Mouse (Mus musculus) erythroid progenitor cell, adult 5-6 weeks (primary cell): ENCODE results near the gene Cdh23. TPM values are rescaled to one million over a fixed set of nuclear protein-coding genes. Genes with fewer than 3 reads are reported as not detected.

Experiments
- total RNA-seq, 2 experiments: library from RNA; stranded (forward) in 1 of 2; stranded (reverse) in 1 of 2; fragments of 150-400 nt in 1 of 2; fragments of 186-747, 209-891 nt in 1 of 2; gene quantifications; 2 replicates each; pipeline versions ENCODE4 v1.2.3 to v1.2.4; 2015 to 2017; ENCODE audit warnings: low replicate concordance in 2 of 2

Cdh23 gene
- total RNA-seq, 2 experiments from 2014 or later = not detected

Other genes starting within 250 kb of the Cdh23 start
- gene Slc29a3, start 56.3 kb upstream of the Cdh23 start, total RNA-seq (2015; ENCODE audit: low replicate concordance) = 9.6 and 17.7 TPM in 2 replicates
- 2.6 and 2.7 TPM in 2 replicates for gene Slc29a3, start 56.3 kb upstream of the Cdh23 start, total RNA-seq (2017; ENCODE audit: low replicate concordance)
- gene Unc5b, start 135.1 kb upstream of the Cdh23 start, total RNA-seq (2015; ENCODE audit: low replicate concordance) = not detected in 2 replicates
- not detected in 2 replicates for gene Unc5b, start 135.1 kb upstream of the Cdh23 start, total RNA-seq (2017; ENCODE audit: low replicate concordance)